Mouse (Mus musculus) NIH3T3 (cell line): Measurements from ENCODE around the gene Frk.
A peak's percentile ranks its signal among the peaks of the same experiment; 100 is the strongest.
"Not testable (repeated sequence)": the region's sequence is repeated elsewhere in the genome, so short reads cannot be mapped to it uniquely, and the experiment has no call there.

Experiments used
- DNase-seq: peaks from one replicate; pipeline ENCODE4 v3.0.0-alpha.2; 2012; ENCODE audit warnings: low read depth

The Frk gene

GRCm38 (mm10) chr10:34617216-34617615, 134.0 kb downstream of the Frk start:
- peak; percentile 68 for DNase-seq

DNA sequence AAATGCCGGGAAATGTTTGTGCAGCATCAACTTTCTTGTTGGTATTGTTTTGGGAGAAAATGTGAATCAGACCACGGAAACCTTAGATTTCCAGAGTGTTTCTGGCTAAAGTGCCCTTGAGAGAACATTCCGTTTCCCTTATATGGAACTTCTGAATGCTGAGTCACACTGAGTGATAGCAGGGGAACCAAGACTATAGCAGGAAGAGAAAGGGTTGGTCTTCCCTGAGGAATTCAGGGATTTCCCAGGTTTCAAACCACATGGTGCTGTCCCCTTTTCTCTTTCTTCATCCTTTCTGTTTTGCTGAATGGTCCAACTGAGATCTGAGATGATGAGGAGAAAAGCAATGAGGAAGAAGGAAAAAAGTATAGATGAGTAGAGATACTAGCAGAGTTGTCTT, 135.3 kb downstream of the Frk start:
- DNase-seq: peak; percentile 77

GRCm38 (mm10) chr10:34620540-34620939, 137.3 kb downstream of the Frk start:
- not testable (repeated sequence) for DNase-seq

- DNase-seq: peak; percentile 12
Observed at GRCm38 (mm10) chr10:34638245-34638644, 155.0 kb downstream of the Frk start.
